Mouse (Mus musculus): ENCODE measurements around the gene Cpsf4. TPM values are rescaled to one million over a fixed set of nuclear protein-coding genes. Genes with fewer than 3 reads are reported as not detected.

The Cpsf4 gene
- polyA plus RNA-seq, 1 experiment = 20.1 TPM

- Histone ChIP-seq H3K4me1 (ENCODE audit: control insufficient read depth, insufficient read depth, low read length) (no peaks in the 10 kb centered on the region), H3K4me3 (ENCODE audit: insufficient read depth, low read length) (no peak overlapping the region), H3K27ac (ENCODE audit: insufficient read depth, low read length) (no peak overlapping the region)
- TF ChIP-seq CTCF (IDR thresholded peaks at IDR 0.05; ENCODE audit: borderline replicate concordance, insufficient read depth, low read length) (no peak), POLR2A (IDR thresholded peaks at IDR 0.05; ENCODE audit: low read depth, low read length) (no peak)
Measured at GRCm38 (mm10) chr5:145165184-145165583, 1.8 kb upstream of the Cpsf4 start.

GRCm38 (mm10) chr5:145167306-145167661 lies 271 bp downstream of the Cpsf4 start:
- Histone ChIP-seq H3K4me3 (ENCODE audit: insufficient read depth, low read length) (peak overlapping the region; percentile 100), H3K4me1 (ENCODE audit: control insufficient read depth, insufficient read depth, low read length) (no peaks in the 10 kb centered on the region), H3K27ac (ENCODE audit: insufficient read depth, low read length) (peak overlapping the region; percentile 6; the same call in 1 of the 2 replicates)
- no peak; the same call in 1 of the 2 replicates for TF ChIP-seq POLR2A (IDR thresholded peaks at IDR 0.05; ENCODE audit: low read depth, low read length)
- TF ChIP-seq CTCF (IDR thresholded peaks at IDR 0.05; ENCODE audit: borderline replicate concordance, insufficient read depth, low read length) = no peak

GRCm38 (mm10) chr5:145178461-145178980 lies 11.5 kb downstream of the Cpsf4 start:
- TF ChIP-seq POLR2A (IDR thresholded peaks at IDR 0.05; ENCODE audit: low read depth, low read length) (no peak), CTCF (IDR thresholded peaks at IDR 0.05; ENCODE audit: borderline replicate concordance, insufficient read depth, low read length) (no peak)
- H3K27ac ChIP-seq (ENCODE audit: insufficient read depth, low read length) = no peak overlapping the region
- H3K4me1 ChIP-seq (ENCODE audit: control insufficient read depth, insufficient read depth, low read length) = no peaks in the 10 kb centered on the region
- H3K4me3 ChIP-seq (ENCODE audit: insufficient read depth, low read length) = no peak overlapping the region

GRCm38 (mm10) chr5:145185244-145185643 lies 18.2 kb downstream of the Cpsf4 start:
- TF ChIP-seq POLR2A (IDR thresholded peaks at IDR 0.05; ENCODE audit: low read depth, low read length) (no peak), CTCF (IDR thresholded peaks at IDR 0.05; ENCODE audit: borderline replicate concordance, insufficient read depth, low read length) (no peak)
- Histone ChIP-seq H3K27ac (ENCODE audit: insufficient read depth, low read length) (no peak overlapping the region), H3K4me3 (ENCODE audit: insufficient read depth, low read length) (no peak overlapping the region), H3K4me1 (ENCODE audit: control insufficient read depth, insufficient read depth, low read length) (peaks cover 6% of the 10 kb centered on the region)

GRCm38 (mm10) chr5:145189416-145189815 lies 22.4 kb downstream of the Cpsf4 start:
- Histone ChIP-seq H3K4me3 (ENCODE audit: insufficient read depth, low read length) (no peak overlapping the region), H3K27ac (ENCODE audit: insufficient read depth, low read length) (no peak overlapping the region), H3K4me1 (ENCODE audit: control insufficient read depth, insufficient read depth, low read length) (peaks cover 8% of the 10 kb centered on the region)
- TF ChIP-seq CTCF (IDR thresholded peaks at IDR 0.05; ENCODE audit: borderline replicate concordance, insufficient read depth, low read length) (no peak), POLR2A (IDR thresholded peaks at IDR 0.05; ENCODE audit: low read depth, low read length) (no peak)

DNA sequence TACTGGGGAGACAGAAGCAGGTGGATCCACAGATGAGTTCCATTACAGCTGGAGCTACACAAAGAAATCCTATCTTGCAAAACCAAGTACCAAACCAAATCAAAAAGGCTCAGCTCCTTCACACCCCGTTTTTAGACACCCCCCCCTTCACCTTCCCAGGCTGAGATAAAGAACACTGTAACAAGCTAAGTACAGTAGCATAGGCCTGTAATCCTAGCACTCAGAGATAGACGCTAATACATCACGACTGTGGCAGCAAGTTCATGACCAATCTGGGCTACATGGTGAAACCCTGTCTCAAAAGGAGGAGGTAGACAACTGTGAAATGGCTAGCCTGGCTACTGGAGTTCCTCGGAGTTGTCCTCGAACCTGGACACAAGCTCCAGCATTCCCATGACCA lies 23.4 kb downstream of the Cpsf4 start:
- Histone ChIP-seq H3K4me1 (ENCODE audit: control insufficient read depth, insufficient read depth, low read length) (peaks cover 8% of the 10 kb centered on the region), H3K4me3 (ENCODE audit: insufficient read depth, low read length) (peak overlapping the region; percentile 87), H3K27ac (ENCODE audit: insufficient read depth, low read length) (no peak overlapping the region)
- TF ChIP-seq POLR2A (IDR thresholded peaks at IDR 0.05; ENCODE audit: low read depth, low read length) = no peak
- TF ChIP-seq CTCF (IDR thresholded peaks at IDR 0.05; ENCODE audit: borderline replicate concordance, insufficient read depth, low read length) = no peak

- peaks cover 8% of the 10 kb centered on the region for H3K4me1 ChIP-seq (ENCODE audit: control insufficient read depth, insufficient read depth, low read length)
- peak overlapping the region; percentile 50 for H3K27ac ChIP-seq (ENCODE audit: insufficient read depth, low read length)
- TF ChIP-seq POLR2A (IDR thresholded peaks at IDR 0.05; ENCODE audit: low read depth, low read length) (peak; percentile 94), CTCF (IDR thresholded peaks at IDR 0.05; ENCODE audit: borderline replicate concordance, insufficient read depth, low read length) (no peak)
- peak overlapping the region; percentile 87 for H3K4me3 ChIP-seq (ENCODE audit: insufficient read depth, low read length)
Measured at GRCm38 (mm10) chr5:145190875-145191798, 24.1 kb downstream of the Cpsf4 start.

DNA sequence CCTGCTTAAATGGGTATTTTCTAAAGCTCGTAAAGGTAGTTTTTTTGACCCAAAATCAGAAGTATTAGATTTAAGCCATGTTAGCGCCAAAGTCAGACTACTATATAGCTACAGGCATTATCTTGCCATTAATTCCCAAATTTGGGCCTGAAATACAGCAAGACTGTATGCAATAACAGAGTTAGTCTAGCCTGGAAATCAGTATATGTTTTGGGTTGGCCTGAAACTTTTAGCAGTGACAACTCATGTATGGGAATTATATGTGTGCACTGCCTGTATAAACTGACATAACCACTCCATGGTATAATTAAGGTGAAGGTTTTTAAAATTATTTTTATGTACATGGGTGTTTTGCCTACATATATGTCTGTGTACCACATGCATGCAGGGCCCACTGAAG lies 24.9 kb downstream of the Cpsf4 start, which contains the start of gene Atp5j2:
Gene Atp5j2, minus strand, starts transcription at position 101 of the 400 bp plus-strand sequence.
- peaks cover 8% of the 10 kb centered on the region for H3K4me1 ChIP-seq (ENCODE audit: control insufficient read depth, insufficient read depth, low read length)
- TF ChIP-seq CTCF (IDR thresholded peaks at IDR 0.05; ENCODE audit: borderline replicate concordance, insufficient read depth, low read length) (no peak), POLR2A (IDR thresholded peaks at IDR 0.05; ENCODE audit: low read depth, low read length) (no peak)
- H3K27ac ChIP-seq (ENCODE audit: insufficient read depth, low read length) = peak within 1 kb of the TSS; percentile 50
- peak within 1 kb of the TSS; percentile 87 for H3K4me3 ChIP-seq (ENCODE audit: insufficient read depth, low read length)

DNA sequence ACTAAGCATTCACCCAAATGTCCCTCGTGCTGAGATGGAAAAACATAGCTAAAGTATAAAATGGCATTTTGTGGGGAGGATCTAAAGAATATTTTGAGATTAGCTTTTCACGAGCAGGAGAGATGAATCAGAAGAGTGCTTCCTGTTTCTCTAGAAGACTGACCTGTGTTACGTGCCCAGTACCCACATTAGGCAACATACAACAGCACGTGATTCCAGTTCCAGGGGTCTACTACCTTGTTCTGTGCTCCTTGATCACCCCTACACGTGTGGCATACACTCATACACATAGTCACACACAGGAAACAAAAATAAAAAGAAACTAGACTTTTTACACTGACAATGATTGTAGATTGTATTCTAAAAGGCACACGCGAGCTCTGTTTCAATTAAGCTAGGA lies 33.4 kb downstream of the Cpsf4 start:
- TF ChIP-seq CTCF (IDR thresholded peaks at IDR 0.05; ENCODE audit: borderline replicate concordance, insufficient read depth, low read length) = no peak
- TF ChIP-seq POLR2A (IDR thresholded peaks at IDR 0.05; ENCODE audit: low read depth, low read length) = no peak
- Histone ChIP-seq H3K27ac (ENCODE audit: insufficient read depth, low read length) (no peak overlapping the region), H3K4me3 (ENCODE audit: insufficient read depth, low read length) (no peak overlapping the region), H3K4me1 (ENCODE audit: control insufficient read depth, insufficient read depth, low read length) (no peaks in the 10 kb centered on the region; the same call in 1 of the 2 replicates)

All from embryonic fibroblast, embryonic 13.5 days (primary cell).